Mouse (Mus musculus): ENCODE measurements at regions not wholly inside any gene's neighbourhood (a gene's known extent, or its start where the extent isn't known, plus 50 kb on each side); places are given as distances from the start of the nearest gene placed in this dataset.

DNA sequence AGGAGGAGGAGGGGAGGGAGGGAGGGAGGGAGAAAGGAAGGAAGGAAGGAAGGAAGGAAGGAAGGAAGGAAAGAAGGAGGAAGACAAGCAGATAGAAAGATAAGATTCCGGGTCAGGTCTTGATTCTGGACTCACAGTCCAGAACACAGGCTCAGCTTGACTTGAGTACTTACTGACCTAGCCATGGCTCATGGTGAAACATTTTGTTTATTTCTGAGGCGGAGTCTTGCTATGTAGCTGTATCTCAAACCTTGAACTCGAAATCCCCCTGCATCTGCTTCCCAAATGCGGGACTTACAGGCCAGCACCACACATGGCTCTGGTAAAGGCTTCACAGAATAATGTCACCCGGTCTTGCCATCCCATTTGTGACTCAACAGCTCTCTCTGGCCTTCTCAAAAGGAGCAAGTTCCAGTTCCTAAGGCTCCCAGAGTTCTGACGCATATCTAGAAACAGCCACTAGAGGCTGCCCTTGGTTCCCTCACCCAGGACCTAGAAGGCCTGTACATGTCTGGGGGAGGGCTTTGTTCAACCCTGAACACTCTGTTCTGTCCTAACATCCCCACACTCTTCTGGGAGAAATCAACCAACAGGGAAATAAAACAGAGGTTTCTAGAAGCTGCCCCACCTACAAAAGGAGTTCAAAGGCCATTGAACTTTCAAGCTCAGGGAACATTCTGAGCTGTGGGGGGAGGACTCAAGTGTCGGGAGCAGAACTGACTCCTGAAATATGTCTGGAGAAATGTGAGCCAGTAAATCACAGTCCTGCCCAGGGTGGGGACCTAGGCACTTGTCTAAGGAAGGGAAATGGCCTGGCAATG is 56.2 kb upstream of the Akap13 start:
- H3K9ac ChIP-seq = no peak overlapping the region
- H3K4me3 ChIP-seq (ENCODE audit: low read depth, low read length) = no peak overlapping the region
- no peaks in the 10 kb centered on the region for H3K27me3 ChIP-seq (ENCODE audit: insufficient read depth, low read length)
- no peaks in the 10 kb centered on the region for H3K36me3 ChIP-seq (ENCODE audit: insufficient read depth)
- H3K4me1 ChIP-seq (ENCODE audit: insufficient read depth) = no peaks in the 10 kb centered on the region
- ATAC-seq (0 out of 2 replicates have a peak, but pooled peaks have one; percentile 48), DNase-seq (peak; percentile 25)
- 59% methylated on average over 7 of the region's 7 CpGs for WGBS
- H3K4me2 ChIP-seq (ENCODE audit: low read depth) = no peak overlapping the region
- H3K9me3 ChIP-seq (ENCODE audit: low read length) = no peaks in the 10 kb centered on the region
- TF ChIP-seq CTCF (IDR thresholded peaks at IDR 0.05; ENCODE audit: low read depth) = peak; percentile 63
- no peak overlapping the region for H3K27ac ChIP-seq (ENCODE audit: low read depth, low read length)

DNA sequence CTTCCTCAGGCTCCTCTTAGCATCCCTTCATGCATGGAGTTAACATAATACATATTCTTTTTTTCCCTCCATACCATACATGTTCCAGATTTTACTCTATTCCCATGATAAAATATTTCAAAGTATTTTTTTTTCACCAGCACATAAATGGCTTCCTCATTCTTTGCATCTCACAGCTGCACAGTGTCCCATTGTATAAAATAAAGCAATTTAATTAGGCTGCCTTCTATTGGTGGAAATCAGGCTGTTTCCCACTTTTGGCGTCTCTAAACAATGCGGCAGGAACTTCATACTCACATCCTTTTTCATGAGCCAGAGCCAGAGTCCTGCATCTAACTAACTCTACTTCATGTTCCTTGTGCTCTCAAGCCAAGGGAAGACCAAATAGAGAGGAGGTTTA is 54.9 kb upstream of the Akap13 start:
- no peak overlapping the region for H3K4me2 ChIP-seq (ENCODE audit: low read depth)
- TF ChIP-seq CTCF (IDR thresholded peaks at IDR 0.05; ENCODE audit: low read depth) = no peak
- H3K4me1 ChIP-seq (ENCODE audit: insufficient read depth) = no peaks in the 10 kb centered on the region
- no peak overlapping the region for H3K4me3 ChIP-seq (ENCODE audit: low read depth, low read length)
- DNase-seq (no peak), ATAC-seq (no peak)
- H3K27ac ChIP-seq (ENCODE audit: low read depth, low read length) = no peak overlapping the region
- no peaks in the 10 kb centered on the region for H3K36me3 ChIP-seq (ENCODE audit: insufficient read depth)
- 25% methylated on average over 2 of the region's 2 CpGs for WGBS
- no peaks in the 10 kb centered on the region for H3K9me3 ChIP-seq (ENCODE audit: low read length)
- H3K27me3 ChIP-seq (ENCODE audit: insufficient read depth, low read length) = no peaks in the 10 kb centered on the region
- no peak overlapping the region for H3K9ac ChIP-seq

DNA sequence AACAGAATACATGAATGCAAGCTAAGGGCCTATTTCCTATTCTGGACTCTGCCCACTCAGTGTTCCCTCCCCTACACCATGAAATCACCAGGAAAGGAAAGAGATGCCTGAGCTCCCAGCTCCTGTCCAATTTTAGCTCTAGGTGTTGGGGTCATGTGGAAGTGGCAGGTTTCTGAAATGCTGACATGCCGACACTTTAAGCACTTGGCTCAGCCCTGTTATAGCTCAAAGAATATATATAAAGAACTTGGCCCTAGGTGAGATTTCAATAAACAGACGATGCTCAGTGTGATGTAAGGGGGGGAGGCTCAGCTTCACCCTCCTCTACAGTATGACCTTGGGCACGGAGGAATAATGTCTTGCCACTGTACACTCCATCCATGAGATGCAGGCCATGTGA is 50.4 kb upstream of the Akap13 start:
- Histone ChIP-seq H3K9ac (no peak overlapping the region), H3K4me3 (ENCODE audit: low read depth, low read length) (no peak overlapping the region), H3K36me3 (ENCODE audit: insufficient read depth) (no peaks in the 10 kb centered on the region), H3K4me1 (ENCODE audit: insufficient read depth) (no peaks in the 10 kb centered on the region), H3K4me2 (ENCODE audit: low read depth) (no peak overlapping the region), H3K27ac (ENCODE audit: low read depth, low read length) (no peak overlapping the region), H3K27me3 (ENCODE audit: insufficient read depth, low read length) (no peaks in the 10 kb centered on the region), H3K9me3 (ENCODE audit: low read length) (no peaks in the 10 kb centered on the region)
- 80% methylated on average over 3 of the region's 3 CpGs for WGBS
- no peak for TF ChIP-seq CTCF (IDR thresholded peaks at IDR 0.05; ENCODE audit: low read depth)
- DNase-seq = no peak
- ATAC-seq = no peak
